Mouse (Mus musculus): Measurements from ENCODE around the gene Rfc4. TPM values are rescaled to one million over a fixed set of nuclear protein-coding genes. Genes with fewer than 3 reads are reported as not detected.

Rfc4 gene
- 1 to 10 TPM; 4.1 to 6.6 TPM for total RNA-seq (2021)
- long read RNA-seq, experiment 1, partial matches to known transcripts = 1 of 5 reads
- long read RNA-seq, experiment 1, other reads (novel, unspliced or antisense) = 0 of 5 reads
- long read RNA-seq, experiment 2, partial matches to known transcripts = 0 of 3 reads
- long read RNA-seq, experiment 2, other reads (novel, unspliced or antisense) = 1 of 3 reads

- peak within 1 kb of the TSS; percentile 99 for H3K27ac ChIP-seq
- peak; percentile 91 to 96 for DNase-seq (ENCODE audit: extremely low spot score in 1 of 2, low spot score in 2 of 2)
- TF ChIP-seq CTCF (IDR thresholded peaks at IDR 0.05) = peak; percentile 43
- intact Hi-C loops (cut with DNase I) = loop anchor here (2.0 to 5.0 kb wide), 2 partner anchors 21 to 271 kb away; partner anchors contain the start of genes Dnajb11, Eif4a2 and Tbccd1
- peak within 1 kb of the TSS; percentile 69 for H3K4me3 ChIP-seq
Measured at GRCm38 (mm10) chr16:23127673-23128375, at the start of gene Rfc4. Gene Rfc4, minus strand, starts transcription at chr16:23127737.

GRCm38 (mm10) chr16:23175956-23176355 is 48.4 kb upstream of the Rfc4 start:
- no peak for TF ChIP-seq CTCF (IDR thresholded peaks at IDR 0.05)
- Histone ChIP-seq H3K27ac (no peak overlapping the region), H3K4me3 (no peak overlapping the region)
- DNase-seq (ENCODE audit: extremely low spot score in 1 of 2, low spot score in 2 of 2) = no peak
- intact Hi-C loops (cut with DNase I) = no loop called here

GRCm38 (mm10) chr16:23174855-23175254 is 47.3 kb upstream of the Rfc4 start:
- intact Hi-C loops (cut with DNase I) = no loop called here
- TF ChIP-seq CTCF (IDR thresholded peaks at IDR 0.05) = no peak
- no peak overlapping the region for H3K27ac ChIP-seq
- H3K4me3 ChIP-seq = no peak overlapping the region
- no peak for DNase-seq (ENCODE audit: extremely low spot score in 1 of 2, low spot score in 2 of 2)

GRCm38 (mm10) chr16:23173904-23174303 is 46.4 kb upstream of the Rfc4 start:
- intact Hi-C loops (cut with DNase I) = no loop called here
- no peak for TF ChIP-seq CTCF (IDR thresholded peaks at IDR 0.05)
- no peak for DNase-seq (ENCODE audit: extremely low spot score in 1 of 2, low spot score in 2 of 2)
- H3K27ac ChIP-seq = no peak overlapping the region
- H3K4me3 ChIP-seq = no peak overlapping the region

GRCm38 (mm10) chr16:23170813-23171212 is 43.3 kb upstream of the Rfc4 start:
- no peak for TF ChIP-seq CTCF (IDR thresholded peaks at IDR 0.05)
- DNase-seq (ENCODE audit: extremely low spot score in 1 of 2, low spot score in 2 of 2) = no peak
- intact Hi-C loops (cut with DNase I) = no loop called here
- Histone ChIP-seq H3K4me3 (no peak overlapping the region), H3K27ac (no peak overlapping the region)

GRCm38 (mm10) chr16:23167079-23167478 is 39.5 kb upstream of the Rfc4 start:
- intact Hi-C loops (cut with DNase I) = no loop called here
- Histone ChIP-seq H3K27ac (no peak overlapping the region), H3K4me3 (no peak overlapping the region)
- TF ChIP-seq CTCF (IDR thresholded peaks at IDR 0.05) = no peak
- DNase-seq (ENCODE audit: extremely low spot score in 1 of 2, low spot score in 2 of 2) = no peak

GRCm38 (mm10) chr16:23166646-23167045 is 39.1 kb upstream of the Rfc4 start:
- DNase-seq (ENCODE audit: extremely low spot score in 1 of 2, low spot score in 2 of 2) = no peak
- intact Hi-C loops (cut with DNase I) = no loop called here

GRCm38 (mm10) chr16:23165441-23165840 is 37.9 kb upstream of the Rfc4 start:
- Histone ChIP-seq H3K4me3 (no peak overlapping the region), H3K27ac (no peak overlapping the region)
- peak; percentile 4; the same call in 1 of the 2 replicates for TF ChIP-seq CTCF (IDR thresholded peaks at IDR 0.05)
- intact Hi-C loops (cut with DNase I) = no loop called here
- DNase-seq (ENCODE audit: extremely low spot score in 1 of 2, low spot score in 2 of 2) = no peak

More at GRCm38 (mm10) chr16:23166646-23167045, 39.1 kb upstream of the Rfc4 start:
- H3K27ac ChIP-seq = no peak overlapping the region
- H3K4me3 ChIP-seq = no peak overlapping the region
- no peak for TF ChIP-seq CTCF (IDR thresholded peaks at IDR 0.05)

- intact Hi-C loops (cut with DNase I) = no loop called here
- Histone ChIP-seq H3K27ac (peak overlapping the region; percentile 61; the same call in 1 of the 2 replicates), H3K4me3 (no peak overlapping the region)
- no peak for DNase-seq (ENCODE audit: extremely low spot score in 1 of 2, low spot score in 2 of 2)
- TF ChIP-seq CTCF (IDR thresholded peaks at IDR 0.05) = no peak
Measured at GRCm38 (mm10) chr16:23164443-23164842, 36.9 kb upstream of the Rfc4 start.

GRCm38 (mm10) chr16:23162116-23162515 is 34.6 kb upstream of the Rfc4 start:
- TF ChIP-seq CTCF (IDR thresholded peaks at IDR 0.05) = no peak
- Histone ChIP-seq H3K27ac (no peak overlapping the region), H3K4me3 (no peak overlapping the region)
- no peak for DNase-seq (ENCODE audit: extremely low spot score in 1 of 2, low spot score in 2 of 2)
- intact Hi-C loops (cut with DNase I) = no loop called here

GRCm38 (mm10) chr16:23159749-23160148 is 32.2 kb upstream of the Rfc4 start:
- no peak for TF ChIP-seq CTCF (IDR thresholded peaks at IDR 0.05)
- intact Hi-C loops (cut with DNase I) = no loop called here

GRCm38 (mm10) chr16:23158957-23159356 is 31.4 kb upstream of the Rfc4 start:
- intact Hi-C loops (cut with DNase I) = no loop called here
- TF ChIP-seq CTCF (IDR thresholded peaks at IDR 0.05) = no peak
- Histone ChIP-seq H3K4me3 (no peak overlapping the region), H3K27ac (no peak overlapping the region)
- DNase-seq (ENCODE audit: extremely low spot score in 1 of 2, low spot score in 2 of 2) = no peak

More at GRCm38 (mm10) chr16:23159749-23160148, 32.2 kb upstream of the Rfc4 start:
- no peak for DNase-seq (ENCODE audit: extremely low spot score in 1 of 2, low spot score in 2 of 2)
- Histone ChIP-seq H3K4me3 (no peak overlapping the region), H3K27ac (no peak overlapping the region)

All from left cerebral cortex, adult 2 months (tissue).